Mouse (Mus musculus) ES-E14 (cell line): Measurements from ENCODE around the gene Prep. TPM values are rescaled to one million over a fixed set of nuclear protein-coding genes. Genes with fewer than 3 reads are reported as not detected.

ENCODE experiments used
- DNase-seq: peaks from one replicate; pipeline ENCODE4 v3.0.0-alpha.2; 2013; ENCODE audit warnings: low read depth, low spot score
- H3K27ac ChIP-seq: 2 replicates; pipeline ENCODE4 v1.5.1; 2012; ENCODE audit warnings: low read depth, mild to moderate bottlenecking, low read length, moderate library complexity, mixed read lengths; ENCODE audit not compliant: poor library complexity, insufficient read depth, severe bottlenecking
- H3K36me3 ChIP-seq: 2 replicates; pipeline ENCODE4 v1.6.1; 2012; ENCODE audit warnings: mild to moderate bottlenecking, low read length, moderate library complexity, mixed read lengths; ENCODE audit not compliant: control insufficient read depth, poor library complexity, insufficient read depth, severe bottlenecking
- H3K4me1 ChIP-seq, 2 experiments: fragments of 150-350 bp in 1 of 2; sonication (generic) in 1 of 2; 2 replicates each; pipeline ENCODE4 v1.6.1; 2012; ENCODE audit warnings: low read length in 2 of 2, mild to moderate bottlenecking in 1 of 2, mixed read lengths in 1 of 2; ENCODE audit not compliant: control insufficient read depth in 2 of 2, insufficient read depth in 2 of 2, poor library complexity in 1 of 2
- H3K4me3 ChIP-seq, 2 experiments: fragments of 150-350 bp in 1 of 2; sonication (generic) in 1 of 2; 2 replicates each; pipeline ENCODE4 v1.5.1; 2012; ENCODE audit warnings: low read length in 2 of 2, low read depth in 1 of 2, mild to moderate bottlenecking in 1 of 2, mixed read lengths in 1 of 2; ENCODE audit not compliant: insufficient read depth in 1 of 2, poor library complexity in 1 of 2, severe bottlenecking in 1 of 2
- H3K9ac ChIP-seq: 2 replicates; pipeline ENCODE4 v1.6.1; 2012; ENCODE audit warnings: low read depth, mild to moderate bottlenecking, low read length, mixed read lengths; ENCODE audit not compliant: poor library complexity, insufficient read depth, severe bottlenecking
- H3K9me3 ChIP-seq: fragments of 150-350 bp; sonication (generic); 2 replicates; pipeline ENCODE4 v1.6.1; 2012; ENCODE audit warnings: low read depth, mild to moderate bottlenecking, low read length; ENCODE audit not compliant: control insufficient read depth, insufficient read depth
- CHD2 ChIP-seq: IDR thresholded peaks from 2 replicates; pipeline ENCODE4 v1.6.1; 2014; ENCODE audit warnings: mild to moderate bottlenecking, low read depth, low read length, inconsistent platforms
- HCFC1 ChIP-seq: IDR thresholded peaks from 2 replicates; pipeline ENCODE4 v1.6.1; 2012; ENCODE audit warnings: low read length, inconsistent platforms, borderline replicate concordance; ENCODE audit not compliant: insufficient read depth
- MAFK ChIP-seq: IDR thresholded peaks from 2 replicates; pipeline ENCODE4 v1.6.1; 2014; ENCODE audit warnings: mild to moderate bottlenecking, low read depth, low read length, inconsistent platforms; ENCODE audit not compliant: insufficient read depth
- ZC3H11A ChIP-seq: IDR thresholded peaks from 2 replicates; pipeline ENCODE4 v1.6.1; 2012; ENCODE audit warnings: low read depth, mild to moderate bottlenecking, inconsistent platforms, low read length, borderline replicate concordance
- ZNF384 ChIP-seq: IDR thresholded peaks from 2 replicates; pipeline ENCODE4 v1.6.1; 2012; ENCODE audit warnings: low read depth, low read length, inconsistent platforms
- in situ Hi-C, 2 experiments: fragments of 600-800 bp; cut with MboI; formaldehyde crosslinking; loops; one replicate each; pipeline ENCODE4 v1.15.1; 2025; ENCODE audit warnings: low sequenced_read_pairs in 2 of 2, inconsistent platforms in 1 of 2; ENCODE audit not compliant: unreplicated experiment in 2 of 2
- total RNA-seq: library from RNA; depleted of rRNA; stranded (reverse); fragments of 300-350 nt; gene quantifications from 2 replicates; pipeline ENCODE4 v1.2.3, GENCODE M21; 2012

Prep gene
- total RNA-seq, 1 experiment, result 12.9 TPM

DNA sequence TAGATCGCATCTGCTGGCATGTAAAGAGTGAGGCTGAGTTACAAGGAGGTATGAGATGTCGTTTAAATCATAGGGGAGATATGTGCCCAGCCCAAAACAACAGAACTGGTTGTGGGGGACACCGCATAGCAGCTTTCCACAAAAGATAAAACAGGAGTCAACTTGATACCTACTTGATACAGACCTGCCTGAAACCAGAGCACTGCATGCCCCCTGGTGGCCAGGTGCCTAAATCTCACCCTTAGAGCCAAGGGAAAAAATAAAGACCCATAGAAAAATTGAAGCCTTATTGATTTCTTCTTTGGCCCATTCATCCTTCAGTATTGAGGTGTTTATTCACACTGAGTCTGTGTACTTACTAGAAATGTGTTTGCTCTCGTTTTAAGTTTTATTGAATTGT, 65.4 kb downstream of the Prep start:
- Histone ChIP-seq H3K27ac (no peak overlapping the region), H3K9me3 (no peaks in the 10 kb centered on the region), H3K4me1 (no peaks in the 10 kb centered on the region), H3K9ac (no peak overlapping the region), H3K4me3 (no peak overlapping the region), H3K36me3 (peaks cover 21% of the 10 kb centered on the region; the same call in 1 of the 2 replicates)
- DNase-seq, result peak; percentile 40
- 0 out of 2 replicates have a peak, but pooled peaks have one; percentile 15 for TF ChIP-seq ZC3H11A
- TF ChIP-seq MAFK, result no peak
- in situ Hi-C loops, result loop anchor here in 1 of 2 experiments (10.0 kb wide), 1 partner anchor 78 kb away; no protein-coding TSS in a partner anchor

DNA sequence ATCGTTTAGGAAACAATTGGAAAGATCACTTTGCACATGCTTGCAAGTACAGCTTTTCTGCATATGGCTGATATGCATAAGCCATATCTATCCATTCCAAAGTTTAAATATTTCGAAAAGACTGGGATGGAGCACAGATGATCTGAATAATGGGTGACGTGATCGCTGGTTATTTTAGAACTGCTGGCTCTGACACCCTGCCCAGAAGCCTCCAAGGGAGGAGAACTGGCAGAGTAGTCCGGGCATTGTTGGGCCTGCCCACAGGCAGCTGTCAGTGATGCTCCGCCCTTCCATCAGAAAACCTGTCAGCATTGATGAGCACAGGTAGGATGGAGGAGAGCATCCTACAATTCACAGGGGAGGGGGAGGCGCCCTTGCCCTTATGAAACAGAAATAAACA, 69.8 kb downstream of the Prep start:
- no peak overlapping the region for H3K9ac ChIP-seq
- H3K9me3 ChIP-seq, result no peaks in the 10 kb centered on the region
- H3K4me1 ChIP-seq, result no peaks in the 10 kb centered on the region
- no peak overlapping the region for H3K27ac ChIP-seq
- DNase-seq, result no peak
- in situ Hi-C loops, result loop anchor here in 1 of 2 experiments (10.0 kb wide), 1 partner anchor 82 kb away; no protein-coding TSS in a partner anchor
- H3K4me3 ChIP-seq, result no peak overlapping the region
- H3K36me3 ChIP-seq, result peaks cover 13% of the 10 kb centered on the region; the same call in 1 of the 2 replicates
- TF ChIP-seq CHD2 (no peak), MAFK (no peak), ZC3H11A (no peak), HCFC1 (no peak), ZNF384 (no peak)

DNA sequence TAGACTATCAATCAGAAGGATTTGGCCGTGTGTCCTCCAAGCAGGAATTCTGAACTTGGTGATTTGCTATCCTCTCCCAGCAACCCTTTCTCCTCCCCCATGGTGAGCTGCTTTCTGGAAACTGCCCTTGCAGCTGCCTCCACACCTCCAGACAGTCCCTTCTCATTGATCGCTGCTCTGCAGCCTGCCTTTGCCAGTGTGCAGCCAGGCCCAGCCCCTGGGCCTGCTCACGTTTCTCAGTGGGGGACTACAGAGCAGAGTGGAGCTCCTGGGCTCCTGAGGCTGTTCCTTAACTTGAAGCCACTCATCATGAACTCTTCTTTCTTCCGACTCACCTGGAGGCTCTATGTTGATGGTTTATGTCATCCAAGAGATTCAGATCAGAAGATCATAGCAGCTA, 72.9 kb downstream of the Prep start:
- Histone ChIP-seq H3K27ac (no peak overlapping the region), H3K9me3 (no peaks in the 10 kb centered on the region), H3K4me3 (no peak overlapping the region), H3K36me3 (peaks cover 8% of the 10 kb centered on the region; the same call in 1 of the 2 replicates), H3K9ac (no peak overlapping the region), H3K4me1 (no peaks in the 10 kb centered on the region)
- no peak for TF ChIP-seq MAFK
- no peak for TF ChIP-seq CHD2
- no peak for TF ChIP-seq ZC3H11A
- no peak for TF ChIP-seq HCFC1
- no peak for TF ChIP-seq ZNF384
- no peak for DNase-seq
- in situ Hi-C loops, result loop anchor here in 1 of 2 experiments (10.0 kb wide), 1 partner anchor 85 kb away; no protein-coding TSS in a partner anchor

DNA sequence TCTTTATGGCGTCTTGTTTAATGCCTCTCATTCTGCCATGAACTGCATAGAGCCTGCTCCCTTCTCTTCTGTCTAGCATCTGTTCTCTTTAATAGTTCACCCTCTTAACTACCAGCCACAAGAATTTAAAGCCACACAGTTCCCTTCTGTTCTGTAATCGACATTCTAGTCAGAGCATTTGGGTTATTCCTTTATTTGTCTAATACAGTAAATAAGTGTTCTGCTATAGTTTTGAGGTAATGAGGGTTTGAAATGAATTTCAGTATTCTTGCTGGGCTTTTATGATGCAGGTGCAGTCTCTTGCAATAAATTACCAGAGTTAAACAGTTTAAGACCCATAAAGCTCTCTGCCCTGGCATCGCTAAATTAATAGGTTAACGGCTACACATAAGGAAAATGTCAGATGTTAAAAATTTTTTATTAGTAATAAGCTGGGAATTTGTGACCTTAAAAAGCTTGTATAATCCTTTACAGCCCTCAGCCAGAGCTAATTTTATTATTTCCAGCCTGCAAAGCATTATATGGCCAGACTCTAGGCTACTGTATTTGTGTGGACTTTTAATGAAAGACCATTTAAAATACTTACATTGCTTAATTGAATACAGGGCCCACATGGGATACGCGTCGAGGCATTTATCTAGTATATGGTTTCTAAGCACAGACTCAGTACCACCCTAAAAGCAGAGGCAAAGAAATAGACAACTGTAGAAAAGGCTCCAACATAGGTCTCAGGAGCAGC, 73.6 kb downstream of the Prep start:
- in situ Hi-C loops, result no loop called here
- no peak overlapping the region for H3K9ac ChIP-seq
- DNase-seq, result no peak
- no peaks in the 10 kb centered on the region for H3K9me3 ChIP-seq
- peaks cover 8% of the 10 kb centered on the region; the same call in 1 of the 2 replicates for H3K36me3 ChIP-seq
- H3K27ac ChIP-seq, result no peak overlapping the region
- no peaks in the 10 kb centered on the region for H3K4me1 ChIP-seq
- H3K4me3 ChIP-seq, result no peak overlapping the region
- TF ChIP-seq MAFK (no peak), ZNF384 (no peak), CHD2 (no peak), ZC3H11A (no peak), HCFC1 (no peak)

DNA sequence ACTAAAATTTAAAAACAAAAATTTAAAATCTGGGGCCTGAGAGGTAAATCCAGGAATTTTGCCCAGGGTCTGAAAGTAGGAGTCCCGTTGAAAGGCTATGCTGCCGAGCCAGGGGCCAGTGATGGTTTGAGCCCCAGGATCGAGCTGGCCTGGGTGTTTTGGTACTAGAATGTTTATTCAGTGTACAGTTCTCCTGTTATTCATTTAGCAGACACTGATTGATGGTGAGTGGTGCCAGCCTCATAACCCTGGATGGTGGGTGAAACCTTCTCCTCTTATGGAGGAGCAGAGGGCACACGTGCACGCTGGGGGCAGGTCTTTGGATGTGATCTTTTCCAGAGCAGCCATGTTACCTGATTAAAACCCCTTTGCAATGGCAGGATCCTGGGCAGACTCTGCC, 75.4 kb downstream of the Prep start:
- no peaks in the 10 kb centered on the region for H3K9me3 ChIP-seq
- in situ Hi-C loops, result no loop called here
- peaks cover 3% of the 10 kb centered on the region; the same call in 1 of the 2 replicates for H3K36me3 ChIP-seq
- no peak overlapping the region for H3K27ac ChIP-seq
- H3K4me3 ChIP-seq, result no peak overlapping the region
- TF ChIP-seq HCFC1, result no peak
- TF ChIP-seq ZC3H11A, result no peak
- TF ChIP-seq MAFK, result no peak
- TF ChIP-seq ZNF384, result no peak
- TF ChIP-seq CHD2, result no peak
- no peak overlapping the region for H3K9ac ChIP-seq
- DNase-seq, result no peak
- H3K4me1 ChIP-seq, result no peaks in the 10 kb centered on the region
